Mouse (Mus musculus): ENCODE measurements around the gene Fndc5. TPM values are rescaled to one million over a fixed set of nuclear protein-coding genes. Genes with fewer than 3 reads are reported as not detected.

Fndc5 gene
- polyA plus RNA-seq, 1 experiment: 0.87 TPM

- no peaks in the 10 kb centered on the region for H3K27me3 ChIP-seq (ENCODE audit: control insufficient read depth, insufficient read depth, low read length)
- peaks cover 7% of the 10 kb centered on the region for H3K4me1 ChIP-seq (ENCODE audit: control insufficient read depth, insufficient read depth, insufficient read length, low read length)
- peak overlapping the region; percentile 62; the same call in 1 of the 2 replicates for H3K27ac ChIP-seq (ENCODE audit: insufficient read depth, low read depth, low read length)
- under 1% methylated on average over 12 of the region's 12 CpGs for WGBS
- peak overlapping the region; percentile 79 for H3K4me3 ChIP-seq (ENCODE audit: low read depth, low read length)
- H3K36me3 ChIP-seq (ENCODE audit: control insufficient read depth, insufficient read depth, low read length): peaks cover 2% of the 10 kb centered on the region; the same call in 1 of the 2 replicates
- TF ChIP-seq POLR2A (IDR thresholded peaks at IDR 0.05; ENCODE audit: low read depth, low read length): no peak
- no peak for TF ChIP-seq CTCF (IDR thresholded peaks at IDR 0.05; ENCODE audit: extremely low read depth, insufficient read length, insufficient replicate concordance, low read depth, low read length)
Observed at GRCm38 (mm10) chr4:129190538-129190937, 53.7 kb downstream of the Fndc5 start.

GRCm38 (mm10) chr4:129191691-129192090 lies 54.9 kb downstream of the Fndc5 start:
- no peak overlapping the region for H3K27ac ChIP-seq (ENCODE audit: insufficient read depth, low read depth, low read length)
- no peaks in the 10 kb centered on the region for H3K27me3 ChIP-seq (ENCODE audit: control insufficient read depth, insufficient read depth, low read length)
- no peak overlapping the region for H3K4me3 ChIP-seq (ENCODE audit: low read depth, low read length)
- H3K36me3 ChIP-seq (ENCODE audit: control insufficient read depth, insufficient read depth, low read length): peaks cover 8% of the 10 kb centered on the region
- no peak for TF ChIP-seq POLR2A (IDR thresholded peaks at IDR 0.05; ENCODE audit: low read depth, low read length)
- TF ChIP-seq CTCF (IDR thresholded peaks at IDR 0.05; ENCODE audit: extremely low read depth, insufficient read length, insufficient replicate concordance, low read depth, low read length): no peak
- 56% methylated on average over 5 of the region's 5 CpGs for WGBS
- peaks cover 7% of the 10 kb centered on the region for H3K4me1 ChIP-seq (ENCODE audit: control insufficient read depth, insufficient read depth, insufficient read length, low read length)

Other genes starting within 250 kb of the Fndc5 start
- gene Azin2, start 174.6 kb upstream of the Fndc5 start, polyA plus RNA-seq (2012; rRNA removed): 2.3 and 3.2 TPM in 2 replicates
- 42.5 and 79.2 TPM in 2 replicates for gene Ak2, start 145.0 kb upstream of the Fndc5 start, polyA plus RNA-seq (2012; rRNA removed)
- 99.3 and 218 TPM in 2 replicates for gene Rnf19b, start 78.7 kb upstream of the Fndc5 start, polyA plus RNA-seq (2012; rRNA removed)
- 473 and 851 TPM in 2 replicates for gene Tmem54, start 31.5 kb upstream of the Fndc5 start, polyA plus RNA-seq (2012; rRNA removed)
- 0.56 and 0.72 TPM in 2 replicates for gene Hpca, start 15.0 kb upstream of the Fndc5 start, polyA plus RNA-seq (2012; rRNA removed)
- 2.3 and 6.4 TPM in 2 replicates for gene S100pbp, start 52.7 kb downstream of the Fndc5 start, polyA plus RNA-seq (2012; rRNA removed)
- 5.5 and 7.8 TPM in 2 replicates for gene Yars, start 52.8 kb downstream of the Fndc5 start, polyA plus RNA-seq (2012; rRNA removed)
- 102 and 267 TPM in 2 replicates for gene C77080, start 124.4 kb downstream of the Fndc5 start, polyA plus RNA-seq (2012; rRNA removed)
- gene Sync, start 150.6 kb downstream of the Fndc5 start, polyA plus RNA-seq (2012; rRNA removed): 0.34 and 0.37 TPM in 2 replicates
- gene Rbbp4, start 198.4 kb downstream of the Fndc5 start, polyA plus RNA-seq (2012; rRNA removed): 3.7 and 6.1 TPM in 2 replicates
- 5.4 and 9.6 TPM in 2 replicates for gene Zbtb8os, start 198.7 kb downstream of the Fndc5 start, polyA plus RNA-seq (2012; rRNA removed)
- 2.3 and 5.0 TPM in 2 replicates for gene Zbtb8a, start 241.1 kb downstream of the Fndc5 start, polyA plus RNA-seq (2012; rRNA removed)

All from small intestine, adult 2 months (tissue).